Mouse (Mus musculus) adrenal gland, postnatal 36 days (tissue): ENCODE results near the gene Crebzf. TPM values are rescaled to one million over a fixed set of nuclear protein-coding genes. Genes with fewer than 3 reads are reported as not detected.

Source experiments
- DNase-seq, 2 experiments: peaks; one replicate each; pipeline ENCODE4 v3.0.0; 2021; ENCODE audit warnings: mixed read lengths in 1 of 2
- long read RNA-seq, 2 experiments: library from polyadenylated mRNA; stranded (forward); transcript quantifications; one replicate each; pipeline ENCODE4 v2.0.0; 2021; ENCODE audit warnings: borderline sequencing depth in 2 of 2
- total RNA-seq, 2 experiments: library from RNA; stranded (reverse); gene quantifications; 2 replicates each; pipeline ENCODE4 v1.2.3; 2021

Crebzf gene
- total RNA-seq = 10 to 100 TPM; 71.8 to 77.5 TPM
- long read RNA-seq, experiment 1, transcript Crebzf-205 (2 exons, 1,380 nt) = major isoform, 37 of 120 reads
- long read RNA-seq, experiment 1, transcript Crebzf-201 (1 exons, 3,376 nt) = minor isoform, 34 of 120 reads
- long read RNA-seq, experiment 1, transcript Crebzf-203 (3 exons, 891 nt) = minor isoform, 16 of 120 reads
- long read RNA-seq, experiment 1, transcript Crebzf-207 (4 exons, 873 nt) = minor isoform, 22 of 120 reads
- long read RNA-seq, experiment 1, partial matches to known transcripts = 6 of 120 reads
- long read RNA-seq, experiment 1, other reads (novel, unspliced or antisense) = 2 of 120 reads
- long read RNA-seq, experiment 2, transcript Crebzf-201 (1 exons, 3,376 nt) = major isoform, 13 of 30 reads
- long read RNA-seq, experiment 2, transcript Crebzf-207 (4 exons, 873 nt) = minor isoform, 7 of 30 reads
- long read RNA-seq, experiment 2, partial matches to known transcripts = 0 of 30 reads
- long read RNA-seq, experiment 2, other reads (novel, unspliced or antisense) = 0 of 30 reads

- DNase-seq = peak; percentile 97
These were observed at the start of gene Crebzf for GRCm38 (mm10) chr7:90442518-90443080. TSS of gene Crebzf (plus strand) at chr7:90442729.

GRCm38 (mm10) chr7:90395073-90395472 lies 47.5 kb upstream of the Crebzf start:
- DNase-seq = no peak

- DNase-seq = no peak
These were observed 46.6 kb upstream of the Crebzf start for GRCm38 (mm10) chr7:90395928-90396327.

- DNase-seq = peak; percentile 70 to 80
These were observed 32.6 kb upstream of the Crebzf start for GRCm38 (mm10) chr7:90409934-90410333.

- DNase-seq = peak; percentile 81 to 83
These were observed 16.2 kb upstream of the Crebzf start, which contains the start of gene Ccdc89 for GRCm38 (mm10) chr7:90426020-90427001. TSS of gene Ccdc89 (plus strand) at chr7:90426577.

- no peak for DNase-seq
These were observed 15.5 kb upstream of the Crebzf start for GRCm38 (mm10) chr7:90427006-90427405.

- DNase-seq = no peak
These were observed 10.3 kb upstream of the Crebzf start for GRCm38 (mm10) chr7:90432221-90432620.

GRCm38 (mm10) chr7:90440044-90440443 lies 2.5 kb upstream of the Crebzf start:
- DNase-seq = no peak

- no peak for DNase-seq
These were observed 459 bp upstream of the Crebzf start for GRCm38 (mm10) chr7:90442070-90442469.

- DNase-seq = peak; percentile 78 to 86
These were observed 867 bp downstream of the Crebzf start for GRCm38 (mm10) chr7:90443101-90444091.

- DNase-seq = no peak
These were observed 1.7 kb downstream of the Crebzf start for GRCm38 (mm10) chr7:90444206-90444605.

- DNase-seq = no peak
These were observed 13.8 kb downstream of the Crebzf start for GRCm38 (mm10) chr7:90456149-90456844.

GRCm38 (mm10) chr7:90456845-90457468 lies 14.4 kb downstream of the Crebzf start, which contains the start of gene Tmem126a:
TSS of gene Tmem126a (minus strand) at chr7:90457229.
- peak; percentile 91 for DNase-seq

GRCm38 (mm10) chr7:90457517-90457916 lies 15.0 kb downstream of the Crebzf start:
- no peak for DNase-seq

- no peak for DNase-seq
These were observed 17.8 kb downstream of the Crebzf start for GRCm38 (mm10) chr7:90460330-90460729.

GRCm38 (mm10) chr7:90460930-90461329 lies 18.4 kb downstream of the Crebzf start:
- DNase-seq = peak; percentile 42 to 52

- DNase-seq = no peak
These were observed 18.9 kb downstream of the Crebzf start for GRCm38 (mm10) chr7:90461441-90461840.

GRCm38 (mm10) chr7:90473511-90473910 lies 31.0 kb downstream of the Crebzf start:
- DNase-seq = no peak

- peak; percentile 99 for DNase-seq
These were observed 33.3 kb downstream of the Crebzf start, which contains the start of gene Tmem126b for GRCm38 (mm10) chr7:90475793-90476312. TSS of gene Tmem126b (minus strand) at chr7:90476001.
